Comparison of ENCODE assay signal across 15 mouse cellular contexts in genomic region chr8:128546287-128546686, GRCm38 (mm10).
"Had no signal": no experiment of that assay in that cellular context is flagged by ENCODE, and none has a peak within 500 bp of the region (broad histone marks: within the 10 kb centered on the region; RNA-seq: fewer than 3 reads in every experiment).

No protein-coding gene starts in this region.

- H3K27me3 ChIP-seq: neural tube, embryonic 12.5 days; neural tube, embryonic 13.5 days; neural tube, embryonic 15.5 days; stomach, embryonic 15.5 days had no signal

- H3K4me3 ChIP-seq: neural tube, embryonic 12.5 days; neural tube, embryonic 13.5 days; neural tube, embryonic 15.5 days; stomach, embryonic 15.5 days had no signal

- H3K36me3 ChIP-seq: neural tube, embryonic 12.5 days; neural tube, embryonic 13.5 days; neural tube, embryonic 15.5 days; stomach, embryonic 15.5 days had no signal

- DNase-seq: right cerebral cortex, adult 18-20 months; right cerebral cortex, postnatal 14 days; right cerebral cortex, postnatal 25 days; right cerebral cortex, postnatal 4 days; spleen, adult 18-20 months; thymus, adult 18-20 months; thymus, adult 2 months; thymus, postnatal 14 days; thymus, postnatal 25 days; thymus, postnatal 36 days; thymus, postnatal 4 days had no signal

- H3K4me2 ChIP-seq: neural tube, embryonic 12.5 days; neural tube, embryonic 13.5 days; neural tube, embryonic 15.5 days; stomach, embryonic 15.5 days had no signal
